In the genomic region with DNA sequence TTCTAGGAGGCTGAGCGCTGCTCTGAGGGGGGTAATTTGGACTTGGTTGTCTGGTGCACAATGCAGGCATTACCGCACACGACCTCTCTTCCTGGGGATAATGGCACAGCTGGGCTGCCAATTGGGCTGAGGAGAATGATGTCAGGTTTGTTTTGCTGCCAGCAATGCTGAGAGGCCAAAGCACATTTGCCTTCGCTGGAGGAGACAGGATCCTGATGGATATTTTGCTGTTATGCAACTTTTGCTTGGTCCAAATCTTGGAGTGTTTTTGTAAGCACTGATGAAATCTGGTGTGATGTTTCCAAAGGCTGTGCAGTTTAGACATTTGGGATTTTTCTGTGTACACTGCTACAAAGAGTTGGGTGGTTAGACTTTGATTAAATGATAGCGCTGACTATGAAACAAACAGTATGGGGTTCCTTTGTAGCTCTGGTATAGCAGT, we compare ENCODE assay signal across 10 mouse cellular contexts. TPM values are rescaled to one million over a fixed set of nuclear protein-coding genes. Genes with fewer than 3 reads are reported as not detected.
A peak's percentile ranks its signal among the peaks of the same experiment; 100 is the strongest.
DNase-seq lines count a peak whose midpoint lies in the region; ATAC-seq and TF ChIP-seq lines count a peak whose summit lies in the region.
"Had no signal": no experiment of that assay in that cellular context is flagged by ENCODE, and none has a peak within 500 bp of the region (broad histone marks: within the 10 kb centered on the region; RNA-seq: fewer than 3 reads in every experiment).

No protein-coding gene starts in this region.

- H3K9me3 ChIP-seq in kidney, embryonic 15.5 days (replicated peaks) = no peaks in the 10 kb centered on the region

- H3K9ac ChIP-seq in kidney, embryonic 15.5 days = no peak overlapping the region

- no peaks in the 10 kb centered on the region for H3K36me3 ChIP-seq in kidney, embryonic 15.5 days

- no peak overlapping the region for H3K4me3 ChIP-seq in left cerebral cortex, adult 2 months
- no peak overlapping the region for H3K4me3 ChIP-seq in kidney, embryonic 15.5 days (replicated peaks)

- TF ChIP-seq CTCF in left cerebral cortex, adult 2 months (IDR thresholded peaks at IDR 0.05) = no peak

- ATAC-seq in kidney, embryonic 15.5 days (replicated peaks; ENCODE audit: low FRiP score) = no peak
- ATAC-seq in CD4-positive, CD25-positive, alpha-beta regulatory T cell, adult 4 months = no peak

- H3K4me1 ChIP-seq in kidney, embryonic 15.5 days = no peaks in the 10 kb centered on the region

- intact Hi-C loops in left cerebral cortex, adult 2 months (cut with DNase I) = loop anchor here (10.0 kb wide), 1 partner anchor 276 kb away; no protein-coding TSS in a partner anchor
- intact Hi-C loops in heart, postnatal 25 days (cut with DNase I) = no loop called here

- peak; percentile 7 for DNase-seq in left cerebral cortex, adult 11 months (ENCODE audit: low spot score)
- DNase-seq in left cerebral cortex, adult 2 months (ENCODE audit: extremely low spot score in 1 of 2, low spot score in 2 of 2) = no peak
- peak; percentile 50 to 53 for DNase-seq in cerebellum, postnatal 14 days
- peak; percentile 79 for DNase-seq in heart, postnatal 25 days (ENCODE audit: low spot score)
- DNase-seq in lung, postnatal 36 days = peak; percentile 77
- DNase-seq in T-cell, adult 2 months (ENCODE audit: low spot score) = no peak

- no peak overlapping the region for H3K4me2 ChIP-seq in kidney, embryonic 15.5 days
- H3K4me2 ChIP-seq: liver, embryonic 11.5 days had no signal

- WGBS in kidney, embryonic 15.5 days = 86% methylated on average over 5 of the region's 5 CpGs

- no peak overlapping the region for H3K27ac ChIP-seq in left cerebral cortex, adult 2 months
- no peak overlapping the region for H3K27ac ChIP-seq in kidney, embryonic 15.5 days

- H3K27me3 ChIP-seq in kidney, embryonic 15.5 days = no peaks in the 10 kb centered on the region

RNA-seq across cellular contexts. Expression of gene Gm10118, which starts 46.8 kb away (rescaled TPM):
- 1 to 10 TPM; 7.8 to 8.3 TPM for total RNA-seq in left cerebral cortex, adult 2 months (2021)
- not detected for total RNA-seq in heart, postnatal 25 days (2021)
- 0.10 and 0.12 TPM in 2 replicates for polyA plus RNA-seq in kidney, embryonic 15.5 days (2015; fragmentation: Nextera tagmentation; extraction: Ambion mirVana)
- polyA plus RNA-seq in CD4-positive, CD25-positive, alpha-beta regulatory T cell, adult 4 months (2017; shearing (Covaris generic)) = not detected
- total RNA-seq: neutrophil, adult 5-6 weeks had no signal

Comparison
In these comparisons a context has a peak if more than half of its experiments do, and no peak if none do; other contexts are left out.
1. DNase-seq: peak in left cerebral cortex, adult 11 months (single experiment), cerebellum, postnatal 14 days (2 of 2), heart, postnatal 25 days (single experiment) and lung, postnatal 36 days (single experiment); none in left cerebral cortex, adult 2 months (0 of 2) and T-cell, adult 2 months (single experiment).
2. RNA of gene Gm10118, which starts 46.8 kb away (total RNA-seq): 7.8 to 8.3 TPM in left cerebral cortex, adult 2 months; not detected in heart, postnatal 25 days; every median in the first group is over 4 times any median in the second.